Mouse (Mus musculus) brain, embryonic 18.5 days (tissue): ENCODE measurements around the gene Slc39a8.

Experiments used
- DNase-seq: peaks from one replicate; pipeline ENCODE4 v3.0.0-alpha.2; 2012; ENCODE audit warnings: low read depth, low spot score

Gene Slc39a8

DNA sequence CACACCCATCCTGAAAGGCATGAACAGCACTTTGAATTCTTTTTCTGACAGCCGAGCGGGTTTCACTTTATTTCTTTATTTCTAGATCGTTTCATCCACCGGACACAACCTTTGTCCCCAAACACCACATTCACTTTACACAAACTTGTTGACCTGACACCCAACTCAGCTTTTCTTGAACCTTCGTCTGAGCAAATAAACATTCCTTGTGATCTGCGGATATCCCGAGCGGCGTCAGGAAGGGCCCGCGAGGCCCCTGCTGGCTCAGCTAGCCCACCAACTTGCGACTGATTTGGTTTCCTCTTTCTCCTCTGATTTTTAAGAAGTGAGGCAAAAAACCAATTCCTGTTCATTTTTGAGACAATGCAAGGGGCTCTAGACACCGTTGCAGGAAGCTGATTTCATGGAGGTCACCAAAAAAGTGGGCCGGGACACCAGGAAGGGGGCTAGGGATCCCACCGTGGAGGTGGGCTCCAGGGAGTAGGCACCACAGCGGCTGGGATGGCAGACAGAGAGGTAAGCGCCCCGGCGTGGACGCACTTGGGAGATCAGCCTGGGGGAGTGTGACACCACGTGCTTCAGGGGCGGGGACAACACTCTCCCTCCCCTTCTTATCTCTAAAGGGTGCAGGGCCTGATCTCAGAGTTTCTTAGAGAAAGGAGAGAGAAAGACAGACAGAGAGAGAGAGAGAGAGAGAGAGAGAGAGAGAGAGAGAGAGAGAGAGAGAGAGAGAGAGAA is at the start of gene Slc39a8:
TSS of gene Slc39a8 (plus strand) at position 264 of the 738 bp plus-strand sequence.
- no peak for DNase-seq

GRCm38 (mm10) chr3:135785065-135785464 is 40.0 kb upstream of the Slc39a8 start:
- no peak for DNase-seq

GRCm38 (mm10) chr3:135796117-135796516 is 29.0 kb upstream of the Slc39a8 start:
- DNase-seq = no peak

DNA sequence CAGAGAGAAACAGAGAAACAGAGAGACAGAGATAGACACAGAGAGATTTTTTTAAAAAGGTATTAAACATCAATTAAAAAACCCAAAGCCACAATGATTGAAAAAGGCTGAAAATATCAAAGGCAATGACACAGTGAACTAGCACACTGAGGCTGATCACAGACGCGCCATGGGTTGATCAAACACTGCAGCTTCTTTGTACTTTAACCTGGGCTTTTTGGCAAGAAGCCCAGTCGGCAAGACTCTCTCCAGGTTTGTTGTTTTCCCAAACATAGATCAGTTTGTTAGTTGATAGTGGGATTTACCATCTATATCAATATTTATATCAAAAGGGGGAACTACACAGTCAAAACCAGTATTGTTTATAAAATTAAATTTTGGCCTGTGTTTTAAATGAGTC is 26.8 kb upstream of the Slc39a8 start:
- DNase-seq = no peak

GRCm38 (mm10) chr3:135798665-135799064 is 26.4 kb upstream of the Slc39a8 start:
- no peak for DNase-seq

- DNase-seq = no peak
Measured at GRCm38 (mm10) chr3:135814665-135815064, 10.4 kb upstream of the Slc39a8 start.

GRCm38 (mm10) chr3:135815973-135816727 is 8.9 kb upstream of the Slc39a8 start:
- DNase-seq = no peak

DNA sequence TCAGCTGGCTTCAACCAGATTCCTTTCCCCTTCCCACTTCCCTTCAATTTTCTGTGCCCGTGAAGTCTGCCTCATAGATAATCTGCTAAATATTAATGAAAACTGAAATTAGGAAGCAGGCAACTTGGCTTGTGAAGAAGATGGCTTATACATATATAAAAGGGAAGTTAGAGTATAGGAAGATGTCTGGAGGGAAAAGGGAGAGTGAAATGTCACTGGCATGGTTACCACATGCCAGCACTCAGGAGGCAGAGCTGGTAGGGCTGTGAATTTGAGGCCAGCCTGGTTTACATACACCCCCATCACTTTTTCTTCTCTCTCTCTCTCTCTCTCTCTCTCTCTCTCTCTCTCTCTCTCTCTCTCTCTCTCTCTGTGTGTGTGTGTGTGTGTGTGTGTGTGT is 8.0 kb upstream of the Slc39a8 start:
- no peak for DNase-seq

GRCm38 (mm10) chr3:135824436-135824835 is 643 bp upstream of the Slc39a8 start:
- DNase-seq = no peak

- peak; percentile 10 for DNase-seq
Measured at GRCm38 (mm10) chr3:135825754-135826683, 940 bp downstream of the Slc39a8 start.

DNA sequence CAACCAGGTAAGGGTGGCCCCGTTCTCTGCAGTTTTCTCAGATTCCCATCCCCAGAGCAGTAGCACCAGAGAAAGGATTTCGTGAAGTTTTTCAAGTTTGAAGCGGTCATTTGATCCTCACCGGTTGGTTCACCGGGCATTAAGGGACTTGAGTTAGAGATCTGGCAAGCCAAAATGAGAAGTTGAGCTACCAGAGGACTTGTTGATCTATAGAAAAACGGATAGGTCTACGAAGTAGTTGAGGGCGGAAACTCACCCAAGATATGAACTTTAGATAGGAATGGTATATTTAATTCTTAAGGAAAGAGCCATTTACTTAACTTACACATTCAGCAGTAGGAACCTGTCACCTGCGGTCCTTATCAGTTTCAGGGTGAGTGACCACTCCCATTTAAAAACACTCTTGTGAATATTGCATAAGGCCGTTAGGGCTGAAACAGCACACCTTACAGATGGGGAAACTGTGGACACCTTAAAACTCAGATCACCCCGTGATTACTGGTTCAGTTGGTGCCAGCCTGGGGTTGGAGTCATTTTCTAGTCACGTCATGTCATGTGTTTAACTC is 1.7 kb downstream of the Slc39a8 start:
- DNase-seq = no peak

DNA sequence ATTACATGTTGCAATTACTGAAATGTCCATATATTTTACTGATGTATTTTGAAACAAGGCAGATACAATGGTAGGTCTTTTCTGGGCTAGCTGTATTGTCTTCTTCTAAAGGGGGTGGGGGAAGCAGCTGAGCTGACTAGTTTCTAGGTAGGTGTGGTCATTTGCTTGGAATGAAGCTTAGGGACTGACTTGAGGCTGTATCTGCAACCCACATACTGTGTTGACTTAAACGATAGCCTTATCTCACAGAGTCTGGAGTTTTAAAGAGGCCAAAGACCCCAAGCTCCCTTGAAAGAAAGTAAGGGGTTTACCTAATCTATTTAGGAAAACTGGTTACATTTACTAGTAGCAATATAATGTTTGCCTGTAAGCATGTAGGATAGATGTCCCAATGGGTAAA is 2.9 kb downstream of the Slc39a8 start:
- no peak for DNase-seq

GRCm38 (mm10) chr3:135832496-135832895 is 7.4 kb downstream of the Slc39a8 start:
- DNase-seq = no peak

DNA sequence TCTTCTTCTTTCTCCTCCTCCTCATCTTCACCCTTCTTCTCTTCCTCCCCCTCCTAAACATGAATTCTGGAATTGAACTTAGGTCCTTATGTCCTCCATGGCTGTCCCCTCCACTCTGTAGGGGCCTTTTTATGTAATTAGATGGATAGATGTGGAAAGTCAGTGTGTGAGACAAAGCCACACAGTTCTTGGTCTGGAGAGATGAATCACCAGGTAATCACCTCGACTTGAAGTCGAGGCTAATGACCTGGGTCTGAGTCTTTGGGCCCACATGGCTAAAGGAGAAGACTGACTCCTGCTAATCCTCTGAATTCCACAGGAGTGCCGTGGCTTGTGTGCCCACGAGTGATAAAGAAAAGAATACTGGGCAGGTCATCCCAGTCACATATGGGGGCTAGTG is 7.8 kb downstream of the Slc39a8 start:
- DNase-seq = no peak

DNA sequence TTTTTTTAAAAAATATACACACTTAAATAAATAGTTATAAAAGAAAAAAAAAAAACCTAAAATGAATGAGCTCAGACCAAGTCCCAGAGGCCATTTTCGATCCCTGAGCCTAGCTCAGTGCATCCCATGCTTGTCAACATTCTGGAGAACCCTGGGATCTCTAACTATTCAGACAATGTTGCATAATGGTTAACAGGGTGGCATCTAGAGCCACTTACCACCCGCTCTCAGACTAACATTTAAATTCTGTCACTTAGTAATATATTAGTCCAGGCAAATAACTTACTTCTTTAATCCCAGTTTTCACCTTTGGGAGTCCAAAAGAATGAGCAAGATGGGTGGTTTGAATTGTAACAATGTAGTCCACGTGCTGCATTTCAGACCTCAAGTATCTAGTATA is 9.9 kb downstream of the Slc39a8 start:
- no peak for DNase-seq

DNA sequence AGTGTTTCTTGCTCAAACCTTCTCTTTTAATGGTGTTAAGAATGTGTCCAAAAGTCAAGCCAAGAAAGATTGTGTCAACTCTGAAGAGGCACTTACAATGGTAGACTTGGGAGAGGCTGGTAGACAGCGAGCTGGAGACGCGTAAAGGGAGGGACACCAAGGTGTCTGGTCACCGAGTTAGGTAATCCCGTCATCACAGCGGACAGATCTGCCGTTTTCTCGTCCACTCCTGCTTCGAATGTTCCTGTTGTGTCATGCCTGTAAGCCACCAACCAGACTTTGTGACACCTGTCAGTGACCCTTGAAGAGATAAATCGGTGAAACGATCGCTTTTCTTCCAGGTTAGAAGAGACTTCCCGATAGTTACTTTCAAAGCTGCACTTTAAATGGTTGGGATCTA is 14.5 kb downstream of the Slc39a8 start:
- DNase-seq = no peak

DNA sequence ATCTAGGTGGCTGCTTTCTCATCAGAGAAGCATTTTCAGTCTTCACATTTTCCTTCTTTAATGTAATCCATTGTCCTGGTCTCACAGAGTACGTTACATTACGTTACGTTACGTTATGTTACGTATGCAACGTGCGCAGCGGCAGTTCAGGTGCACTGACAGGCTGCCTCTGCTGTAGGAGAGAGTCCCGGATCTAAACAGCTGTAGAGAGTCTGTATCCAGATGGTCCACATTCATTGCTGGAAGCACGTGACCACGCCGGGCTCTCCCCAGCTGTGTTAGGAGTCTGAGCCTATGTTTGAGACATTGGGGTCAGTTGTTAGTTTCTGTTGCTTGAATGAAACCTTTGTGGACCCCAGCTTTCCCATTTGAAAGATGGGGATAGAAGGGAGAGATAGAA is 15.1 kb downstream of the Slc39a8 start:
- no peak for DNase-seq

- DNase-seq = no peak
Measured at GRCm38 (mm10) chr3:135841716-135842511, 16.8 kb downstream of the Slc39a8 start.

DNA sequence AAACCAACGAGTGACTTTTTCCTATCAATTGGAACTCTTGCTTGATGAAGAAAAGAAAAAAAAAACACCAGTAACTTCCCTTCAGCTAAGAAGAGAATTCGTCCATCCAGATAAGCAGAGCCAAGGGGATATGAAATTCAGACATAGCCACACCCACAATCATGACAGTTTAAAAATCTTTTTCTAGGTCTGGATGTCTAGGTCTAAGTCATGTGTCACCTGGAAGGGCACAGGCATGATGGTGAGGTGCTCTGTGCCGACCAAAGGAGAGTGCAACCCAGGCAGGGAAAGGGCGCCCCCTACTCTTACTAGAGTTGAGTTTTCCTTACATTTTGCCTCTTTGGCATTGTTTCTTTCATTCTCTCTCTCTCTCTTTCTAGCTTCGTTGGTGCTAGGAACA is 18.1 kb downstream of the Slc39a8 start:
- DNase-seq = no peak

GRCm38 (mm10) chr3:135843707-135844106 is 18.6 kb downstream of the Slc39a8 start:
- no peak for DNase-seq

DNA sequence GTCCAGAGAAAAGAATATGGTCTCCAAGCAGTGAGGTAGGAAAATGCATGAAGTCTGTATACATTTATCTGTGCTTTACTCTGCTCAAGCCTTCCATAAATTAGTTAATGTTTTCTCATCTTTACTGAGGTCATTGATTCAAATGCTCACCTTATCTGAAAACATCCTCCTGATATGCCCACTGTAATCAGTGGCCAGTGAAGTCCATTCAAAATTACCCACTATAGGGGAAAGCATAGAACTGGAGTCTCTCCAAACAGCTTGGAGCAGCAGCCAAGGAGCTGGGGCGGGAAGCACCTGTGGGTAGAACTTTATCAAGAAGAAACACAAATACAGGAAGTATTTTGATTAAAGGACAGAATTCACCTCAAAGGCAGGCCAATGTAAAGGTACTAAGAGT is 19.8 kb downstream of the Slc39a8 start:
- no peak for DNase-seq
